Mouse (Mus musculus) MEL (cell line): ENCODE data around the gene Actr2. TPM values are rescaled to one million over a fixed set of nuclear protein-coding genes. Genes with fewer than 3 reads are reported as not detected.

Experiments
- DNase-seq: peaks from one replicate; pipeline ENCODE4 v3.0.0; 2011; ENCODE audit warnings: low read depth, low spot score
- H3K27ac ChIP-seq: 2 replicates; pipeline ENCODE4 v1.5.1; 2012; ENCODE audit warnings: low read depth, mild to moderate bottlenecking, control low read depth, low read length, moderate library complexity; ENCODE audit not compliant: control insufficient read depth
- H3K27me3 ChIP-seq, 2 experiments: fragments of 150-350 bp in 1 of 2; sonication (generic) in 1 of 2; 2 replicates each; pipeline ENCODE4 v1.6.1; 2012; ENCODE audit warnings: low read length in 2 of 2, mild to moderate bottlenecking in 2 of 2, improper control_type of control experiment in 1 of 2, moderate library complexity in 1 of 2; ENCODE audit not compliant: insufficient read depth in 2 of 2, control insufficient read depth in 1 of 2
- H3K36me3 ChIP-seq, 2 experiments: 2 replicates each; pipeline ENCODE4 v1.6.1; 2012 to 2014; ENCODE audit warnings: low read length in 2 of 2, improper control_type of control experiment in 1 of 2, inconsistent platforms in 1 of 2, mild to moderate bottlenecking in 1 of 2; ENCODE audit not compliant: insufficient read depth in 2 of 2, control insufficient read depth in 1 of 2
- H3K4me1 ChIP-seq, 2 experiments: fragments of 150-350 bp in 1 of 2; sonication (generic) in 1 of 2; 2 replicates each; pipeline ENCODE4 v1.6.1; 2012; ENCODE audit warnings: low read length in 2 of 2, improper control_type of control experiment in 1 of 2, mild to moderate bottlenecking in 1 of 2; ENCODE audit not compliant: insufficient read depth in 2 of 2, control insufficient read depth in 1 of 2
- H3K4me3 ChIP-seq, 2 experiments: fragments of 150-350 bp in 1 of 2; sonication (generic) in 1 of 2; 2 replicates each; pipeline ENCODE4 v1.5.1; 2012; ENCODE audit warnings: low read depth in 2 of 2, low read length in 2 of 2, mild to moderate bottlenecking in 2 of 2, moderate library complexity in 2 of 2, control low read depth in 1 of 2, improper control_type of control experiment in 1 of 2; ENCODE audit not compliant: control insufficient read depth in 1 of 2, insufficient read depth in 1 of 2
- H3K79me2 ChIP-seq: 2 replicates; pipeline ENCODE4 v1.6.1; 2012; ENCODE audit warnings: mild to moderate bottlenecking, low read length, moderate library complexity; ENCODE audit not compliant: control insufficient read depth, poor library complexity, insufficient read depth
- H3K9ac ChIP-seq: 2 replicates; pipeline ENCODE4 v1.6.1; 2012; ENCODE audit warnings: low read depth, mild to moderate bottlenecking, control low read depth, low read length, moderate library complexity; ENCODE audit not compliant: control insufficient read depth, poor library complexity, severe bottlenecking
- H3K9me3 ChIP-seq: fragments of 150-350 bp; sonication (generic); replicated peaks from 2 replicates; pipeline ENCODE4 v1.6.1; 2012; ENCODE audit warnings: mild to moderate bottlenecking, low read length, improper control_type of control experiment, moderate library complexity; ENCODE audit not compliant: insufficient read depth
- BHLHE40 ChIP-seq: IDR thresholded peaks from 2 replicates; pipeline ENCODE4 v1.6.1; 2012; ENCODE audit warnings: low read depth, mild to moderate bottlenecking, inconsistent platforms, low read length, improper control_type of control experiment, borderline replicate concordance
- CHD1 ChIP-seq: IDR thresholded peaks from 2 replicates; pipeline ENCODE4 v1.6.1; 2012; ENCODE audit warnings: low read depth, mild to moderate bottlenecking, inconsistent platforms, low read length, improper control_type of control experiment
- CHD2 ChIP-seq: IDR thresholded peaks from 2 replicates; pipeline ENCODE4 v1.6.1; 2011; ENCODE audit warnings: low read length, improper control_type of control experiment
- CTCF ChIP-seq, 3 experiments: IDR thresholded peaks in 2 of 3; conservative IDR thresholded peaks in 1 of 3; 2 replicates each; pipeline ENCODE4 v1.5.1; 2011 to 2012; ENCODE audit warnings: low read length in 3 of 3, low read depth in 2 of 3, mild to moderate bottlenecking in 2 of 3, improper control_type of control experiment in 1 of 3, inconsistent platforms in 1 of 3, mixed read lengths in 1 of 3, moderate library complexity in 1 of 3; ENCODE audit not compliant: control insufficient read depth in 1 of 3, insufficient read depth in 1 of 3, poor library complexity in 1 of 3, severe bottlenecking in 1 of 3
- ELF1 ChIP-seq: IDR thresholded peaks from 2 replicates; pipeline ENCODE4 v1.6.1; 2014; ENCODE audit warnings: low read depth, mild to moderate bottlenecking, inconsistent platforms, low read length, improper control_type of control experiment, moderate library complexity
- EP300 ChIP-seq, 2 experiments: IDR thresholded peaks; 2 replicates each; pipeline ENCODE4 v1.6.1; 2011; ENCODE audit warnings: improper control_type of control experiment in 2 of 2, low read length in 2 of 2, low read depth in 1 of 2, mild to moderate bottlenecking in 1 of 2
- ETS1 ChIP-seq: IDR thresholded peaks from 2 replicates; pipeline ENCODE4 v1.6.1; 2012; ENCODE audit warnings: low read depth, mild to moderate bottlenecking, inconsistent platforms, low read length, improper control_type of control experiment, moderate library complexity
- GABPA ChIP-seq: IDR thresholded peaks from 2 replicates; pipeline ENCODE4 v1.6.1; 2012; ENCODE audit warnings: low read depth, mild to moderate bottlenecking, inconsistent platforms, low read length, improper control_type of control experiment, moderate library complexity
- GATA1 ChIP-seq: IDR thresholded peaks from 2 replicates; pipeline ENCODE4 v1.6.1; 2011; ENCODE audit warnings: low read depth, low read length, improper control_type of control experiment
- HCFC1 ChIP-seq: IDR thresholded peaks from 2 replicates; pipeline ENCODE4 v1.6.1; 2012; ENCODE audit warnings: low read depth, mild to moderate bottlenecking, inconsistent platforms, low read length, improper control_type of control experiment, moderate library complexity
- JUND ChIP-seq: IDR thresholded peaks from 2 replicates; pipeline ENCODE4 v1.6.1; 2011; ENCODE audit warnings: low read depth, mild to moderate bottlenecking, improper control_type of control experiment, low read length
- KAT2A ChIP-seq: conservative IDR thresholded peaks from 2 replicates; pipeline ENCODE4 v1.6.1; 2012; ENCODE audit warnings: low read depth, low read length, improper control_type of control experiment, inconsistent platforms
- MAFK ChIP-seq: IDR thresholded peaks from 2 replicates; pipeline ENCODE4 v1.6.1; 2011; ENCODE audit warnings: low read depth, mild to moderate bottlenecking, low read length, improper control_type of control experiment, borderline replicate concordance
- MAX ChIP-seq: IDR thresholded peaks from 2 replicates; pipeline ENCODE4 v1.6.1; 2011; ENCODE audit warnings: low read length, improper control_type of control experiment
- MAZ ChIP-seq: IDR thresholded peaks from 2 replicates; pipeline ENCODE4 v1.6.1; 2012; ENCODE audit warnings: low read depth, mild to moderate bottlenecking, inconsistent platforms, low read length, improper control_type of control experiment
- MXI1 ChIP-seq: IDR thresholded peaks from 2 replicates; pipeline ENCODE4 v1.6.1; 2011; ENCODE audit warnings: mild to moderate bottlenecking, low read depth, low read length, improper control_type of control experiment
- MYB ChIP-seq: IDR thresholded peaks from 2 replicates; pipeline ENCODE4 v1.6.1; 2011; ENCODE audit warnings: mild to moderate bottlenecking, low read depth, low read length, improper control_type of control experiment
- MYC ChIP-seq: IDR thresholded peaks from 2 replicates; pipeline ENCODE4 v1.6.1; 2011; ENCODE audit warnings: low read depth, mild to moderate bottlenecking, low read length, improper control_type of control experiment, moderate library complexity
- NELFE ChIP-seq: IDR thresholded peaks from 2 replicates; pipeline ENCODE4 v1.6.1; 2011; ENCODE audit warnings: low read depth, low read length, improper control_type of control experiment
- NRF1 ChIP-seq: IDR thresholded peaks from 2 replicates; pipeline ENCODE4 v1.6.1; 2014; ENCODE audit warnings: low read depth, mild to moderate bottlenecking, inconsistent platforms, low read length, improper control_type of control experiment, moderate library complexity; ENCODE audit not compliant: poor library complexity, insufficient read depth, severe bottlenecking
- POLR2A ChIP-seq, 2 experiments: IDR thresholded peaks; 2 replicates each; pipeline ENCODE4 v1.6.1; 2011 to 2012; ENCODE audit warnings: low read length in 2 of 2, mild to moderate bottlenecking in 2 of 2, control low read depth in 1 of 2, improper control_type of control experiment in 1 of 2, low read depth in 1 of 2, moderate library complexity in 1 of 2; ENCODE audit not compliant: control insufficient read depth in 1 of 2, insufficient read depth in 1 of 2, poor library complexity in 1 of 2
- POLR2AphosphoS2 ChIP-seq: IDR thresholded peaks from 2 replicates; pipeline ENCODE4 v1.6.1; 2011; ENCODE audit warnings: low read length, improper control_type of control experiment
- POLR2AphosphoS5 ChIP-seq: IDR thresholded peaks from 2 replicates; pipeline ENCODE4 v1.6.1; 2012; ENCODE audit warnings: low read depth, borderline replicate concordance, mild to moderate bottlenecking, inconsistent platforms, low read length, moderate library complexity, mixed read lengths
- RAD21 ChIP-seq: IDR thresholded peaks from 2 replicates; pipeline ENCODE4 v1.6.1; 2011; ENCODE audit warnings: mild to moderate bottlenecking, low read depth, low read length, improper control_type of control experiment
- RCOR1 ChIP-seq: IDR thresholded peaks from 2 replicates; pipeline ENCODE4 v1.6.1; 2012; ENCODE audit warnings: low read depth, mild to moderate bottlenecking, inconsistent platforms, low read length, improper control_type of control experiment
- SIN3A ChIP-seq: IDR thresholded peaks from 2 replicates; pipeline ENCODE4 v1.6.1; 2012; ENCODE audit warnings: low read length, improper control_type of control experiment, inconsistent platforms
- SMC3 ChIP-seq: IDR thresholded peaks from 2 replicates; pipeline ENCODE4 v1.6.1; 2011; ENCODE audit warnings: low read depth, low read length, improper control_type of control experiment
- TAL1 ChIP-seq: IDR thresholded peaks from 2 replicates; pipeline ENCODE4 v1.6.1; 2012; ENCODE audit warnings: mild to moderate bottlenecking, inconsistent platforms, low read length, moderate library complexity, mixed read lengths
- TBP ChIP-seq: IDR thresholded peaks from 2 replicates; pipeline ENCODE4 v1.8.0; 2011; ENCODE audit warnings: low read depth, low read length, improper control_type of control experiment
- TCF12 ChIP-seq: IDR thresholded peaks from 2 replicates; pipeline ENCODE4 v1.6.1; 2014; ENCODE audit warnings: low read depth, mild to moderate bottlenecking, inconsistent platforms, low read length, improper control_type of control experiment, moderate library complexity
- UBTF ChIP-seq: IDR thresholded peaks from 2 replicates; pipeline ENCODE4 v1.6.1; 2012; ENCODE audit warnings: low read depth, mild to moderate bottlenecking, inconsistent platforms, low read length, improper control_type of control experiment, moderate library complexity, borderline replicate concordance; ENCODE audit not compliant: insufficient read depth
- USF1 ChIP-seq: IDR thresholded peaks from 2 replicates; pipeline ENCODE4 v1.6.1; 2014; ENCODE audit warnings: low read depth, mild to moderate bottlenecking, inconsistent platforms, low read length, improper control_type of control experiment, moderate library complexity
- USF2 ChIP-seq, 2 experiments: IDR thresholded peaks; 2 replicates each; pipeline ENCODE4 v1.6.1; 2011 to 2012; ENCODE audit warnings: improper control_type of control experiment in 2 of 2, low read length in 2 of 2, borderline replicate concordance in 1 of 2, inconsistent platforms in 1 of 2, low read depth in 1 of 2, mild to moderate bottlenecking in 1 of 2; ENCODE audit not compliant: insufficient read depth in 1 of 2
- ZC3H11A ChIP-seq: IDR thresholded peaks from 2 replicates; pipeline ENCODE4 v1.6.1; 2012; ENCODE audit warnings: low read depth, mild to moderate bottlenecking, inconsistent platforms, low read length, improper control_type of control experiment
- ZKSCAN1 ChIP-seq: IDR thresholded peaks from 2 replicates; pipeline ENCODE4 v1.6.1; 2012; ENCODE audit warnings: low read depth, mild to moderate bottlenecking, inconsistent platforms, low read length, improper control_type of control experiment, moderate library complexity
- ZMIZ1 ChIP-seq: IDR thresholded peaks from 2 replicates; pipeline ENCODE4 v1.6.1; 2012; ENCODE audit warnings: low read depth, mild to moderate bottlenecking, inconsistent platforms, low read length, improper control_type of control experiment, moderate library complexity
- ZNF384 ChIP-seq: IDR thresholded peaks from 2 replicates; pipeline ENCODE4 v1.6.1; 2012; ENCODE audit warnings: low read depth, mild to moderate bottlenecking, inconsistent platforms, low read length, improper control_type of control experiment
- polyA plus RNA-seq, 2 experiments: library from polyadenylated mRNA; stranded (reverse) in 1 of 2; unstranded in 1 of 2; fragments of >175 nt in 1 of 2; fragments of >200 nt in 1 of 2; gene quantifications; 2 replicates each; pipeline versions ENCODE4 v1.2.1 to v1.2.4; 2012; ENCODE audit warnings: low replicate concordance in 2 of 2, low read depth in 1 of 2; ENCODE audit not compliant: insufficient read length in 2 of 2, insufficient read depth in 1 of 2, missing spikeins in 1 of 2
- total RNA-seq: library from RNA; depleted of rRNA; stranded (reverse); fragments of 300-350 nt; gene quantifications from 2 replicates; pipeline ENCODE4 v1.2.3, GENCODE M21; 2012

Gene Actr2
- total and polyA plus RNA-seq, 3 experiments: 40.0 to 172 (median 160) TPM

DNA sequence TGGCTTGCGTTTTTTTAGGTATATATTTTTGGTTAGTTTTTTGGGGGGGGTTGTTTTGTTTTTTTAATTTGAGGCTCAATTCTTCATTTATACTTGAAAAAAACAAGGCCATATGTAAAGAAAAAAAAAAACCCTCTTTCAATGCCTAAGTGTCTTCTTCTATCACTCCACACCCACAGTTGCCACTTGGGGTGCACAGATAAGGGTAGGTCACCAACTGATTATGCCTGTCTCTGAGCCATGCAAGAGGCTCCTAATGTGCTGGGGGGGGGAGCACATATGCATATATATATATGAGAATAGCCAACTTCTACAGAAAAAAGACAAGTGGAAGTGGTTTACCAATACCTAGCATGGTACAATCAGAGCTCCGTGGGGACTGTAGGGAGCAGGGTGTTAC lies 90.3 kb downstream of the Actr2 start:
- H3K36me3 ChIP-seq: peaks cover 10 to 17% of the 10 kb centered on the region in 2 experiments
- no peaks in the 10 kb centered on the region for H3K27me3 ChIP-seq
- H3K9ac ChIP-seq: no peak overlapping the region
- H3K4me3 ChIP-seq: no peak overlapping the region
- H3K27ac ChIP-seq: peak overlapping the region; percentile 63
- peaks cover 5 to 12% of the 10 kb centered on the region in 2 experiments for H3K4me1 ChIP-seq
- no peak for TF ChIP-seq MYC
- no peak for TF ChIP-seq ZMIZ1
- TF ChIP-seq USF2 (IDR thresholded peaks at IDR 0.05; ENCODE audit: borderline replicate concordance in 1 of 2, insufficient read depth in 1 of 2, low read depth in 1 of 2, low read length in 2 of 2): no peak
- no peak for TF ChIP-seq KAT2A
- TF ChIP-seq SIN3A: peak; percentile 85
- no peak for TF ChIP-seq POLR2AphosphoS5
- TF ChIP-seq NELFE: no peak
- TF ChIP-seq ELF1: no peak
- TF ChIP-seq EP300 (IDR thresholded peaks at IDR 0.05; ENCODE audit: low read depth in 1 of 2, low read length in 2 of 2): peak; percentile 88 to 93
- no peak for TF ChIP-seq JUND
- TF ChIP-seq RAD21: no peak
- TF ChIP-seq POLR2AphosphoS2: no peak
- peak; percentile 79; the same call in 1 of the 2 replicates for TF ChIP-seq RCOR1
- no peak for TF ChIP-seq SMC3
- no peak for TF ChIP-seq CHD1
- TF ChIP-seq ETS1: peak; percentile 81
- TF ChIP-seq ZNF384: peak; percentile 95
- TF ChIP-seq MYB: peak; percentile 89
- TF ChIP-seq POLR2A (IDR thresholded peaks at IDR 0.05; ENCODE audit: control insufficient read depth in 1 of 2, insufficient read depth in 1 of 2, low read depth in 1 of 2, low read length in 2 of 2, poor library complexity in 1 of 2): no peak
- 0 out of 2 replicates have a peak, but pooled peaks have one; percentile 43 for TF ChIP-seq MAFK
- no peak for TF ChIP-seq ZKSCAN1
- 0 out of 2 replicates have a peak, but pooled peaks have one; percentile 19 for TF ChIP-seq BHLHE40
- TF ChIP-seq GABPA: no peak
- no peak for TF ChIP-seq NRF1
- no peak for TF ChIP-seq UBTF
- TF ChIP-seq CTCF (IDR thresholded peaks at IDR 0.05 in 2 of 3, conservative IDR thresholded peaks at IDR 0.05 in 1 of 3; ENCODE audit: control insufficient read depth in 1 of 3, insufficient read depth in 1 of 3, low read depth in 2 of 3, low read length in 3 of 3, poor library complexity in 1 of 3, severe bottlenecking in 1 of 3): no peak
- no peak for TF ChIP-seq USF1
- TF ChIP-seq TAL1: peak; percentile 56
- peak; percentile 92 for TF ChIP-seq TCF12
- TF ChIP-seq MXI1: peak; percentile 68
- TF ChIP-seq MAZ: peak; percentile 76; the same call in 1 of the 2 replicates
- no peak for TF ChIP-seq TBP
- TF ChIP-seq GATA1: peak; percentile 94
- TF ChIP-seq MAX: no peak
- no peak for TF ChIP-seq HCFC1
- TF ChIP-seq ZC3H11A: no peak
- TF ChIP-seq CHD2: no peak
- no peaks in the 10 kb centered on the region for H3K79me2 ChIP-seq
- no peaks in the 10 kb centered on the region for H3K9me3 ChIP-seq
- DNase-seq: peak; percentile 84
